20 mouse cellular contexts compared by ENCODE assay signal in genomic region chr14:60170845-60171610, GRCm38 (mm10). TPM values are rescaled to one million over a fixed set of nuclear protein-coding genes. Genes with fewer than 3 reads are reported as not detected.
DNase-seq lines count a peak whose midpoint lies in the region; ATAC-seq and TF ChIP-seq lines count a peak whose summit lies in the region.
"Had no signal": no experiment of that assay in that cellular context is flagged by ENCODE, and none has a peak within 500 bp of the region (broad histone marks: within the 10 kb centered on the region; RNA-seq: fewer than 3 reads in every experiment).

No protein-coding gene starts in this region.

- no peaks in the 10 kb centered on the region for H3K9me3 ChIP-seq in heart, embryonic 15.5 days (replicated peaks)
- H3K9me3 ChIP-seq in stomach, postnatal 0 days (ENCODE audit: control insufficient read depth, low read length), result no peaks in the 10 kb centered on the region
- H3K9me3 ChIP-seq: forebrain, embryonic 12.5 days; lung, embryonic 15.5 days had no signal

- peaks cover 19% of the 10 kb centered on the region for H3K4me1 ChIP-seq in heart, embryonic 15.5 days (replicated peaks)
- no peaks in the 10 kb centered on the region for H3K4me1 ChIP-seq in stomach, postnatal 0 days (replicated peaks; ENCODE audit: control insufficient read depth, insufficient read depth)
- H3K4me1 ChIP-seq: lung, embryonic 15.5 days had no signal

- no peak overlapping the region for H3K4me2 ChIP-seq in heart, embryonic 15.5 days
- peak overlapping the region; percentile 10 for H3K4me2 ChIP-seq in myocyte (ENCODE audit: low read depth)
- no peak overlapping the region for H3K4me2 ChIP-seq in stomach, postnatal 0 days (replicated peaks; ENCODE audit: low read depth)
- H3K4me2 ChIP-seq: forebrain, embryonic 12.5 days; lung, embryonic 15.5 days; midbrain, embryonic 11.5 days had no signal

- no peak overlapping the region for H3K9ac ChIP-seq in heart, embryonic 15.5 days
- no peak overlapping the region for H3K9ac ChIP-seq in stomach, postnatal 0 days (ENCODE audit: low read length)
- H3K9ac ChIP-seq: forebrain, embryonic 12.5 days; liver, embryonic 14.5 days; lung, embryonic 15.5 days had no signal

- TF ChIP-seq POLR2A in myocyte (IDR thresholded peaks at IDR 0.05; ENCODE audit: insufficient read length, low read depth), result no peak

- no peak for DNase-seq in heart, postnatal 25 days (ENCODE audit: low spot score)
- peak; percentile 34 for DNase-seq in urinary bladder, postnatal 14 days (ENCODE audit: low spot score)
- no peak for DNase-seq in urinary bladder, postnatal 10 days (ENCODE audit: low spot score)
- DNase-seq in stomach, postnatal 0 days (ENCODE audit: low spot score), result peak; percentile 67
- no peak for DNase-seq in MN1 (ENCODE audit: low spot score)
- DNase-seq: adrenal gland, adult 2 months; cerebellum, adult 8-10 months; gastrocnemius, postnatal 25 days; kidney, adult 9 months; kidney, postnatal 4 days; right cerebral cortex, postnatal 4 days; thymus, adult 2 months had no signal

- WGBS in heart, embryonic 15.5 days, result 75% methylated on average over 16 of the region's 16 CpGs
- 58% methylated on average over 16 of the region's 16 CpGs for WGBS in stomach, postnatal 0 days

- TF ChIP-seq CTCF in stomach, postnatal 0 days (IDR thresholded peaks at IDR 0.05; ENCODE audit: low read depth), result no peak

- H3K4me3 ChIP-seq in heart, embryonic 15.5 days, result no peak overlapping the region
- H3K4me3 ChIP-seq in myocyte, result no peak overlapping the region
- H3K4me3 ChIP-seq in stomach, postnatal 0 days (ENCODE audit: low read depth, low read length), result no peak overlapping the region
- H3K4me3 ChIP-seq: forebrain, embryonic 12.5 days; lung, embryonic 15.5 days had no signal

- no peaks in the 10 kb centered on the region for H3K36me3 ChIP-seq in heart, embryonic 15.5 days
- no peaks in the 10 kb centered on the region for H3K36me3 ChIP-seq in myocyte (ENCODE audit: control insufficient read depth, insufficient read depth)
- H3K36me3 ChIP-seq in stomach, postnatal 0 days (ENCODE audit: control insufficient read depth, insufficient read depth, low read length), result no peaks in the 10 kb centered on the region
- H3K36me3 ChIP-seq: forebrain, embryonic 12.5 days; lung, embryonic 15.5 days had no signal

- peaks cover 4% of the 10 kb centered on the region; the same call in 1 of the 2 replicates for H3K27me3 ChIP-seq in heart, embryonic 15.5 days
- peaks cover 36% of the 10 kb centered on the region for H3K27me3 ChIP-seq in myocyte (ENCODE audit: control insufficient read depth, insufficient read depth, insufficient read length)
- no peaks in the 10 kb centered on the region for H3K27me3 ChIP-seq in stomach, postnatal 0 days (ENCODE audit: control insufficient read depth, insufficient read depth, low read length)

- no peak for TF ChIP-seq EP300 in stomach, postnatal 0 days (optimal IDR thresholded peaks at IDR 0.05)

- H3K27ac ChIP-seq in heart, embryonic 15.5 days, result 0 out of 2 replicates have a peak overlapping the region, but pooled peaks have one; percentile 79
- H3K27ac ChIP-seq in stomach, postnatal 0 days (replicated peaks), result peak overlapping the region; percentile 20; the same call in 1 of the 2 replicates
- H3K27ac ChIP-seq: forebrain, embryonic 12.5 days; liver, embryonic 14.5 days; lung, embryonic 15.5 days; macrophage had no signal

- ATAC-seq in heart, embryonic 15.5 days (replicated peaks; ENCODE audit: insufficient number of reproducible peaks, insufficient read depth, low FRiP score, low read depth), result no peak
- ATAC-seq in stomach, postnatal 0 days (ENCODE audit: low FRiP score, low TSS enrichment), result peak; percentile 82
- ATAC-seq: hindbrain, embryonic 16.5 days had no signal

- intact Hi-C loops in heart, postnatal 25 days (cut with DNase I), result no loop called here

- no peaks in the 10 kb centered on the region for H3K79me2 ChIP-seq in myocyte (ENCODE audit: control insufficient read depth, insufficient read depth)

- no peak overlapping the region for H3ac ChIP-seq in myocyte (ENCODE audit: control insufficient read depth, insufficient read length)

TF ChIP-seq in myocyte, 11 proteins besides CTCF, POLR2A, EP300 and RAD21:
- no peak for TF ChIP-seq REST (IDR thresholded peaks at IDR 0.05; ENCODE audit: insufficient read depth, insufficient read length)
- no peak for TF ChIP-seq TCF12 (IDR thresholded peaks at IDR 0.05; ENCODE audit: insufficient read depth, poor library complexity, severe bottlenecking)
- no peak for TF ChIP-seq USF1 (IDR thresholded peaks at IDR 0.05; ENCODE audit: low read depth)
- no peak for TF ChIP-seq TCF3 (IDR thresholded peaks at IDR 0.05; ENCODE audit: insufficient read length, low read depth)
- no peak for TF ChIP-seq CEBPB (IDR thresholded peaks at IDR 0.05; ENCODE audit: insufficient read depth, poor library complexity, severe bottlenecking)
- no peak for TF ChIP-seq SRF (IDR thresholded peaks at IDR 0.05; ENCODE audit: control insufficient read depth, insufficient read length, low read depth)
- no peak for TF ChIP-seq E2F4 (IDR thresholded peaks at IDR 0.05; ENCODE audit: insufficient read depth)
- no peak for TF ChIP-seq POLR2AphosphoS2 (IDR thresholded peaks at IDR 0.05; ENCODE audit: insufficient read length, low read depth)
- TF ChIP-seq MYOG (IDR thresholded peaks at IDR 0.05; ENCODE audit: control insufficient read depth in 1 of 3, insufficient read depth in 1 of 3, insufficient read length in 2 of 3, low read depth in 2 of 3), result no peak
- no peak for TF ChIP-seq MYOD1 (IDR thresholded peaks at IDR 0.05; ENCODE audit: control insufficient read depth in 1 of 3, insufficient read length in 2 of 3, low read depth in 2 of 3)
- no peak for TF ChIP-seq MAX (IDR thresholded peaks at IDR 0.05; ENCODE audit: low read depth)

RNA-seq across cellular contexts. Expression of gene Atp8a2, which starts 26.0 kb away (rescaled TPM):
- 6.0 and 6.1 TPM in 2 replicates for polyA plus RNA-seq in heart, embryonic 15.5 days (2015; fragmentation: Nextera tagmentation; extraction: Ambion mirVana)
- 1 to 10 TPM; 4.9 to 5.5 TPM for total RNA-seq in heart, postnatal 25 days (2021)
- 0.01 TPM for polyA plus RNA-seq in myocyte (2012; fragmentation: generic; extraction: Trizol)
- polyA plus RNA-seq in stomach, postnatal 0 days (2015; fragmentation: Nextera tagmentation; extraction: Ambion mirVana), result 6.3 and 7.0 TPM in 2 replicates

Comparison
In these comparisons a context has a peak if more than half of its experiments do, and no peak if none do; other contexts are left out.
1. DNase-seq: peak in urinary bladder, postnatal 14 days (single experiment) and stomach, postnatal 0 days (single experiment); none in heart, postnatal 25 days (single experiment), urinary bladder, postnatal 10 days (single experiment) and MN1 (single experiment).